Mouse (Mus musculus): ENCODE results near the gene Syngr2. TPM values are rescaled to one million over a fixed set of nuclear protein-coding genes. Genes with fewer than 3 reads are reported as not detected.

Gene Syngr2
- polyA plus RNA-seq, 1 experiment from 2014 or later: 39.4 TPM

DNA sequence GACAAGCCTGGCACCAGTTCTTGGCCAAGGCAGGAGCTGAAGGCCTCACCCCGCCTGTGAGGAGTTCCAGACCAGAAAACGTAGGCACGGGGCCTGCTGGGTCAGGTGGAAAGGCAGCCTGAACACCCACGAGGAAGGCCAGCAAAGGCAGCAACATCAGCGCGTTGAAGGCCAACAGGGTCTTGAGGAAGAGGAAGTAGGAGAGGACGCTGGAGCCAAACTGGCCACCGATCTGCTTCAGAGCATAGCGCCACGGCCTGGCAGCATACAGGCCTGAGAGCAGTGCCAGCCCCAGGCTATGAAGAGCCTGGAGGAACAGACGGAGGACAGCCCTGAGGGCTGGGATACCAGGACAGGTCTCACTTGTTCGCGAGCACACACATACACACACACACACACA is 33.9 kb upstream of the Syngr2 start:
- Histone ChIP-seq H3K27me3 (ENCODE audit: low read depth, poor library complexity, severe bottlenecking) (peaks cover 27% of the 10 kb centered on the region), H3K36me3 (no peaks in the 10 kb centered on the region; the same call in 1 of the 2 replicates), H3K4me3 (no peak overlapping the region), H3K9me3 (replicated peaks) (no peaks in the 10 kb centered on the region), H3K4me1 (peaks cover 27% of the 10 kb centered on the region), H3K27ac (replicated peaks) (no peak overlapping the region)
- DNase-seq (ENCODE audit: low spot score): no peak
- 93% methylated on average over 13 of the region's 13 CpGs for WGBS

DNA sequence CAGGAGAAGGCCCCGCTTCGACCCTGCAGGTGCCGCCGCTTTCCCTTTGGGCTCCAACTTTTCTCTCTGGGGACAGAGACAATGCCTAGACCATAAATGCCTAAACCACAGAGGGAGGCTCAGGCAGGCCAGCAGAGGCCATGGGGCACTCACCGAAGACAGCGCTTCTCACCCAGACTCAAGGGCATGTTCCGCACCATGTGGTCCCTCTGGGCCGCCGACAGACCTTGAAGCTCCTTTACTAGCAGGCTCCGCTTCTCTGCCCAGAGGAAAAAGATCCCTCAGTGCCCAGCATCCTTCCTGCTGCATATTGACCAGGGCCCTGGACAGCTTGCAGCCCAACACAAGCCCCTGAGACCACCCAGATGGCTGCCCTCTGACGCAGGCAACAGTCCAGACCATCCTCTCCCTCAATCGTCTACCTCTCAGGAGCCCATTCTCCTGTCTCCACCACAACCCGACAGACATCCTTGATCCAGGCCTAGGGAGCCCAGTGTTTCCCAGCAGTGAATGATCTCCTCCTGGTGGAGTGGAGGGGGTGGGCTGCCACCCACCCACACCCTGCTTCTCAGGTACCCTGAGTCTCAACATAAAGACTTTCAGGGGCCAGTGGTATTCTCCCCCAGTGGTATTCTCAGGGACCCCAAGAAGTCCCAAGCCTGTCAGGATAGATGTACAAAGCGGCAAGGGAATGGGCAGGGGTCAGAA is 33.2 kb upstream of the Syngr2 start:
- Histone ChIP-seq H3K4me3 (no peak overlapping the region), H3K27ac (replicated peaks) (no peak overlapping the region), H3K27me3 (ENCODE audit: low read depth, poor library complexity, severe bottlenecking) (peaks cover 34% of the 10 kb centered on the region), H3K9me3 (replicated peaks) (no peaks in the 10 kb centered on the region), H3K36me3 (no peaks in the 10 kb centered on the region; the same call in 1 of the 2 replicates), H3K4me1 (peaks cover 34% of the 10 kb centered on the region)
- DNase-seq (ENCODE audit: low spot score): no peak
- WGBS: 90% methylated on average over 14 of the region's 14 CpGs

DNA sequence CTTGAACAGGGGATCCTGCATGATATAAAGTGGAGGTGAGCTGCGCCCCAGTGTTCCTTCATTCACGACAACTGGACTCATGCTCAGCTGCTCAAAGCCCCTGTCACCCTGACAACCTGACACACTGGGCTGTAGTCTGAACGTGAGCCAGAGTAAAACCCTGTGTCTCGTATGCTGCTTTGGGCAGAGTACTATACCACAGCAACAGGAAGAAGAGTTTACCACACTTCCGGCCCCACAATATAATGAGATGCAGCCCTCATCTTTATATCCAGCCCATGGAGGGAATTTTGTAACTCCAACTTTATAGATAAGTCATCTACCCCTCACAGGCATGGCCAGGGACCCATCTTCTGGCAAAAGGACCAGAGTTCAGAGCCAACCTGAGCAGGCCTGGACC is 32.4 kb upstream of the Syngr2 start:
- Histone ChIP-seq H3K4me1 (peaks cover 41% of the 10 kb centered on the region), H3K27ac (replicated peaks) (no peak overlapping the region), H3K4me3 (no peak overlapping the region), H3K9me3 (replicated peaks) (no peaks in the 10 kb centered on the region), H3K36me3 (no peaks in the 10 kb centered on the region), H3K27me3 (ENCODE audit: low read depth, poor library complexity, severe bottlenecking) (peaks cover 43% of the 10 kb centered on the region)
- no peak for DNase-seq (ENCODE audit: low spot score)
- WGBS: 91% methylated on average over 5 of the region's 5 CpGs

DNA sequence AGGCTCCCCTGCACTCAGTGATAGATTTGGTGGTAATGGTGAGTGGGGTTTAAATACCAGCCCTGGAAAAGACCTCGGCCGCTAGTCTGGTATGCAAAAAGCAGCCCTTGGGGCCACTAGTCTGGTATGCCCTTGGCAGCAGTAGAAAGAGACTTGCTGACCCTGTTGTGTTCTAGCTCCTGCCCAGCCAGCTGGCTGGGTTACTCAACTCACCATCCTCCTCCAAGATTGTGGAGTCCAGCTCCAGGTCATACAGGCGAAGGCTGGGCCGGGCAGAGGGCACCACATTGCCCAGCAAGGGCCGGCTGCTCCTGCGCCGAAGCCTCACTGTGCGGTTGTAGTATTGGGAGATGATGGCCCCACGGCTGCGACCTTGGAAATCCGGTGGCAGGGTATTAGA is 31.4 kb upstream of the Syngr2 start:
- 96% methylated on average over 11 of the region's 11 CpGs for WGBS
- Histone ChIP-seq H3K27me3 (ENCODE audit: low read depth, poor library complexity, severe bottlenecking) (peaks cover 52% of the 10 kb centered on the region), H3K9me3 (replicated peaks) (no peaks in the 10 kb centered on the region), H3K36me3 (no peaks in the 10 kb centered on the region), H3K4me3 (no peak overlapping the region), H3K4me1 (peaks cover 47% of the 10 kb centered on the region), H3K27ac (replicated peaks) (no peak overlapping the region)
- no peak for DNase-seq (ENCODE audit: low spot score)

DNA sequence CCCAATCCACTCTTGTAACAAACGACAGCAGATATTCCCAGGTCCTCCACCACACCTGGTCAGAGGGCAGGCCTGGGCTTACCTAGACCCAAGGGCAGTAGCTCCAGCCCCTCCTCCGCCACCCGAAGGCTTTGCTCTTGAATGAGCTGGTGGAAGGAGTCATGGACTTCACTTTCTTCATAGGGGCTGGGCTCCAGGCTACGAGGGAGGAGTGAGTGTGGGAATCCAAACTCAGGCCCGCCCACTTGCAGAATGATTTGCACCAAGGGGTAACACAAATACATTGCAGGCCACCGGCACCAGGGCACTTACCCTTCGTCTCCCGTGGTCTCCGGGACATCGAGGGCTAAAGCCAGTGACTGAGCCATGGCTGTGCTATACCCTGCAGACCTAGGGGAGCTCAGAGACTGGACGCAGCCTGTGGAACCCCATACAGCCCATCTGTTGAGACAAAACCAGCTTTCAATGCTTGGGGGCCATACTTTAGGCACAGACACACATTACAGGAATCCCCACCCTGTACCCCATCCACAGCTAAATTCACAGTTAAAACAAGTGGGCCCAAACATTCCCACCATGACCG is 30.5 kb upstream of the Syngr2 start:
- peak overlapping the region; percentile 82 for H3K27ac ChIP-seq (replicated peaks)
- peak overlapping the region; percentile 58 for H3K4me3 ChIP-seq
- H3K9me3 ChIP-seq (replicated peaks): no peaks in the 10 kb centered on the region
- H3K27me3 ChIP-seq (ENCODE audit: low read depth, poor library complexity, severe bottlenecking): peaks cover 62% of the 10 kb centered on the region
- peaks cover 55% of the 10 kb centered on the region for H3K4me1 ChIP-seq
- 70% methylated on average over 12 of the region's 12 CpGs for WGBS
- no peak for DNase-seq (ENCODE audit: low spot score)
- no peaks in the 10 kb centered on the region for H3K36me3 ChIP-seq

DNA sequence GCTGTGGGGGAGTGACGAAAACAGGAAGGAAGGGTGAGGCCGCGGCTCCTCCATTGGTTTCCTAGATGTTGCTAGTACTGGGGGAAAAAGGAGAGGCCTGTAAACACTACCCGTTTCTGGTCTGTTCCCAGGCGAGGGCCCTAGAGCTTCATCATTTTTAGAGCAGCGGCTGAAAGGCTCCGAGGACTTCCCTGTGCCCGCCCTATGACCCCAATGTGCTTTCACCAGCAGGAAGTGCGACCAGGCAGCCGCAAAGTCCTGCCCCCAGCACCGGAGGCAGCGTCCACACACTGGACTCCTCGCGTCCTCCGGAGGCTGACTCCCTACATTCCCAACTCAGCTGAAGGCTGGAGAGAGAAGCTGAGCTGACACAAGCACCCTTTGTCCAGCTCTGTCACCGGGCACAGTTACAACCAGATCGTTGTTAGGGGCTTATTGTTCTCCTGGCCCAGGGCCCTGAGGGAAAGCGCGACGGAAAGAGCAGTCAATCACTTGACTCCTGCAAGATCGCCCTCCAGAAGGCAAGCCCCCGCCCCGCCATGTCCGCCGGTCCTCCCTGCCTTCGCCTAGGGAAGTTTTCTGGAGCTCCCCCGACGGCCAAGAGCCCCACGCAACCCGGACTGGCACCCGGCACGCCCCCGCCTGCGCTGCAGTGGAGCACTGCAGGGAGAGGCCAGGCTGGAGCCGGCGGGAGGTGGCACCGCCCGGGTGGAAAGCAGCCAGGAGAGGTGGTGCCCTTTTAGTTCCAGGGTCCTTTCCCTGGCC is 29.9 kb upstream of the Syngr2 start:
- peak; percentile 72 for DNase-seq (ENCODE audit: low spot score)
- Histone ChIP-seq H3K4me3 (peak overlapping the region; percentile 58), H3K27ac (replicated peaks) (peak overlapping the region; percentile 82), H3K27me3 (ENCODE audit: low read depth, poor library complexity, severe bottlenecking) (peaks cover 68% of the 10 kb centered on the region), H3K9me3 (replicated peaks) (no peaks in the 10 kb centered on the region), H3K4me1 (peaks cover 55% of the 10 kb centered on the region), H3K36me3 (no peaks in the 10 kb centered on the region)
- WGBS: 5% methylated on average over 38 of the region's 38 CpGs

DNA sequence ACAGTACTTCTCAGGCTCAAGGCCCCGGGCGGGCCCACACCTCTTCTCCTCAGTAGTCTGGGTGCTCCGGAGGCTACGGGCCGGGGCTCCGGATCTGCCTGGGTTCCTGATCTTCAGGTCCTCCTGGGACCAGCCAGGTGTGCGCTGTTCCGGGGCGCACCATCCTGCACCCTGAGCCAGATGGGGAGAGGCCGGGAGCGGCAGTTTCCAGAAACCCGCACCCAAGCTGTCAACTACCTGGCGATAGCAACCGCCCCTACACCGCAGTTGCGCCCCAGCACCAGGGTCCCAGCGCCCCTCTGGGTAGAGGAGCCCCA is 29.3 kb upstream of the Syngr2 start:
- peaks cover 55% of the 10 kb centered on the region for H3K4me1 ChIP-seq
- WGBS: 1% methylated on average over 17 of the region's 17 CpGs
- peak overlapping the region; percentile 58 for H3K4me3 ChIP-seq
- H3K9me3 ChIP-seq (replicated peaks): no peaks in the 10 kb centered on the region
- H3K27ac ChIP-seq (replicated peaks): peak overlapping the region; percentile 82
- no peak for DNase-seq (ENCODE audit: low spot score)
- no peaks in the 10 kb centered on the region for H3K36me3 ChIP-seq
- H3K27me3 ChIP-seq (ENCODE audit: low read depth, poor library complexity, severe bottlenecking): peaks cover 74% of the 10 kb centered on the region

DNA sequence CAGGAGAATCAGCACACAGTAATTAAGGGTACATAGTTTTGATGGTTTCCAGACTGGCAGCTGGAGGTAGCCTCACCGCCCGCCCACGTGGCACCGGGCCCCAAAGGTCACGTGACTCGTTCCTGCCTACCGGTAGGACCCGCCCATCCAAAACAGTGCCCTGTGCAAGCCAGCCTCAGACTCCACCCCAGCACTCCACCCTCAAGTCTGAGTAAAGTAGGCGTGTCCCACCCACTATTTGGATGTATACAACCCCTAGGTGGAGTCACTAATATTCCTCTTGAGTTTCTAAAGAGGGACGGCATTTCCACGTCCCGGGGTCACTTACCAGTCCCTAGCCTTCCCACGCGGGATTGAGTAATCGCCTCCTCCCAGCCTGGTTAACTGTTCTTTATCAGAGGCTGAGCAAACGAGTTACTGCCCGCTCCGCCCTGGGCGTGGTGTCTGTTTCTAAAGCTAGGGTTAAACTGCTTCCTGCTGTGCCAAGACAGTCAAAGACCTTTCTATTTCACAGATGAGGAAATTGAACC is 28.8 kb upstream of the Syngr2 start:
- peaks cover 79% of the 10 kb centered on the region for H3K27me3 ChIP-seq (ENCODE audit: low read depth, poor library complexity, severe bottlenecking)
- DNase-seq (ENCODE audit: low spot score): peak; percentile 62
- no peaks in the 10 kb centered on the region for H3K9me3 ChIP-seq (replicated peaks)
- peak overlapping the region; percentile 82 for H3K27ac ChIP-seq (replicated peaks)
- WGBS: 4% methylated on average over 19 of the region's 19 CpGs
- H3K36me3 ChIP-seq: no peaks in the 10 kb centered on the region
- peak overlapping the region; percentile 58 for H3K4me3 ChIP-seq
- H3K4me1 ChIP-seq: peaks cover 55% of the 10 kb centered on the region

DNA sequence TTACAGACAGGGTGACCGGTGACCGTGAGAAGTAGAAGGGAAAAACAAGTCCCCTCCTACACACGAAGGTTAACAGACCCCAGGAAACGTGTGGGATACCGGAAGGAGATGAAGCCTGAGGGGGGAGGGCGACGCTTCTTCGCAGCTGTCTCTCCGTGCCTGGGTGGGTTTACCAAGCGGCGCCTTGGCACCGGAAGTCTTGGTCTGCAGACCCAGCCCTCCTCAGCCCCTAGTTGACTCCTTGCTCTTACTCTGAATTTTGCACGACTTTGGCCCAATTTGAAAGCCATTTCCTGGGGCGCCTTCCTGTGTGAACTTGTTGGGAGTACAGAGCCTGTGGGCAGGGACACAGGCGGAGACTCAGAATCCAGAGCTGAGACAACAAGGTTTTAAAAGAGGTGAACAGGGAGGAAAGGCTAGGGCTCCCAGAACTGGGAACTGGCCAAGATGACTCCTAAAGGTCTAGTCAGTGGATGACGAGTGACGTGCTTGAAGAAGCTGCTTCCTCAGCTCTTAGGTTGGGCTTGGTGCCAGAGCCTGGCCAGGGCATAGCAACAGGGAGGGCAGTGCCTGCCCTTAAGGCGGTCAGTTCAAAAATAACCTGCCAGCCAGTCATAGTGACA is 28.2 kb upstream of the Syngr2 start:
- peaks cover 81% of the 10 kb centered on the region for H3K27me3 ChIP-seq (ENCODE audit: low read depth, poor library complexity, severe bottlenecking)
- H3K4me1 ChIP-seq: peaks cover 57% of the 10 kb centered on the region
- DNase-seq (ENCODE audit: low spot score): no peak

DNA sequence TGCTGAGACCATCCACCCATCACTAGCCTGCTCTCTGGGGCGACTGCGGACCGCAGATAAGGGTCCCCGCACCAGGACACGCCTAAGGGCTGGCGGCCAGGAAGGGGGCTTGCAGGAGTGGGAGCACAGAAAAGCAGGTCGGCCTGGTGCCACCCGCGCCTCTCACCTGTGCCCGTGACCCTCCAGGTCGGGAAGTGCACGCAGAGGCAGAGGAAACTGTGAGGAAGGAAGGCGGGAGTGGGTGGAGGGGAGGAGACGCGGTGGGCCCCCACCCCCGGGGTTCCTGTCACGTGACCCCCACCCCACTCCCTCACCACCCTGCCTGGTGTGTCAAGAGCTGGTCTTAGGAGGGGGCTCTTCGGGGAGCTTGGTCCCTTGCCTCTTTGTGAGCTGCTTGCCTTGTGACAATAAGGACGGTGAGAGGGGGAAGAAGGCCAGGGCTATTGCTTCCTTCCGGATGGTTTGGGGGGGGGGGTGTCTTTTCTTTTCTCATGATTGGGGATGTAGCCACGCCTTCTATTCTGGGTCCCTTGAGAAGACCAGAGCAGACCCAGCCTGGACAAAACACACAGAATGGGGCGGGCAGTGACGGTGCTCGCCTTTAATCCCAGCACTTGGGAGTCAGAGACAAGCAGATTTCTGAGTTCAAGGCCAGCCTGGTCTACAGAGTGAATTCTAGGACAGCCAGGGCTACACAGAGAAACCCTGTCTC is 27.3 kb upstream of the Syngr2 start, which contains the start of the genes Tmc8 and Tmc6:
TSS of gene Tmc8 (plus strand) at position 84 of the 712 bp plus-strand sequence.
TSS of gene Tmc6 (minus strand) at position 206 of the 712 bp plus-strand sequence.
- H3K9me3 ChIP-seq (replicated peaks): no peaks in the 10 kb centered on the region
- H3K4me1 ChIP-seq: peaks cover 61% of the 10 kb centered on the region
- H3K27ac ChIP-seq (replicated peaks): peak within 1 kb of the TSS; percentile 69
- peak within 1 kb of the TSS; percentile 58 for H3K4me3 ChIP-seq
- H3K36me3 ChIP-seq: no peaks in the 10 kb centered on the region
- 34% methylated on average over 24 of the region's 24 CpGs for WGBS
- H3K27me3 ChIP-seq (ENCODE audit: low read depth, poor library complexity, severe bottlenecking): peaks cover 87% of the 10 kb centered on the region
- no peak for DNase-seq (ENCODE audit: low spot score)

More for the DNA sequence above, 28.2 kb upstream of the Syngr2 start:
- H3K9me3 ChIP-seq (replicated peaks): no peaks in the 10 kb centered on the region
- H3K4me3 ChIP-seq: peak overlapping the region; percentile 58
- 23% methylated on average over 18 of the region's 18 CpGs for WGBS
- H3K27ac ChIP-seq (replicated peaks): peak overlapping the region; percentile 43
- no peaks in the 10 kb centered on the region for H3K36me3 ChIP-seq

DNA sequence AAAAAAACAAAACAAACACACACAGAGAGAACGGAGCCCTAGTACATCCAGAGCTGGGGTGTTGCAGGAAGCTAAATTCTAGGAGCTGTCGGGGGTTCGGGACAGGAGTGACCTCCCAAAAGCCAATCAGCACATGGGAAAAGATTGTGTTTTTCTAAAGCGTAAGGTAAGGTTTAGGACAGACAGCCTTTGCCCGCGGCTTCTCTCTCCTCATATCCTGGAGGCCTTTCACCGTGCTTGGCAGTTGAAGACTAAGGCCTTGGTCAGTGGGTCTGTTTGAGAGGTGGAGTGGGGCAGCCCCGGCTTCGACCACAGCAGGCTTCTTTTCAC is 26.8 kb upstream of the Syngr2 start:
- H3K36me3 ChIP-seq: no peaks in the 10 kb centered on the region
- no peak for DNase-seq (ENCODE audit: low spot score)
- peaks cover 87% of the 10 kb centered on the region for H3K27me3 ChIP-seq (ENCODE audit: low read depth, poor library complexity, severe bottlenecking)
- H3K9me3 ChIP-seq (replicated peaks): no peaks in the 10 kb centered on the region
- H3K4me3 ChIP-seq: peak overlapping the region; percentile 52
- peaks cover 57% of the 10 kb centered on the region for H3K4me1 ChIP-seq
- H3K27ac ChIP-seq (replicated peaks): peak overlapping the region; percentile 69
- 47% methylated on average over 9 of the region's 9 CpGs for WGBS

DNA sequence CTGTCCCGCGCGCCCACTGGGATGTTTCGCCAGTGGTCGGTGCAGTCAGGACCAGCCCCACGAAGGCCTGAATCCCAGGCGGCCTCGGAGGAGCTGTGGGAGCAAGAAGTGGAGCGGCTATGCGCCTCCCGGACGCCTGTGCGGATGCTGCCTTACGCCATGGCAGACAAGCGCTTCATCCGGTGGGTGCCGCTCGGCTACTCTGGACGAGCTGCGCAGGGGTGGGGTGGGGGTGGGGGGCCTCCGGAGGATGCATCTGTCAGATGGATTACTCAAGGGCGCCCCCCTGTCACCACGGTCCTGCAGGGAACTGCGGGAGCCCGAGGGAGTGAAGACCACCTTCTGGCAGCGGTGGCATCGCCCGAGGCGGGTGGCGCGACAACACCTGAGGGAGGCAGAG is 26.4 kb upstream of the Syngr2 start:
- peaks cover 84% of the 10 kb centered on the region for H3K27me3 ChIP-seq (ENCODE audit: low read depth, poor library complexity, severe bottlenecking)
- peaks cover 55% of the 10 kb centered on the region for H3K4me1 ChIP-seq
- no peaks in the 10 kb centered on the region for H3K9me3 ChIP-seq (replicated peaks)
- DNase-seq (ENCODE audit: low spot score): peak; percentile 77
- 2% methylated on average over 31 of the region's 31 CpGs for WGBS
- no peaks in the 10 kb centered on the region for H3K36me3 ChIP-seq
- peak overlapping the region; percentile 69 for H3K27ac ChIP-seq (replicated peaks)
- H3K4me3 ChIP-seq: peak overlapping the region; percentile 52
